Mouse (Mus musculus): ENCODE data around the gene Itga9.

The Itga9 gene

GRCm38 (mm10) chr9:118785816-118786215 is 179.3 kb downstream of the Itga9 start:
- no peak for DNase-seq

GRCm38 (mm10) chr9:118788869-118789281 is 182.4 kb downstream of the Itga9 start:
- DNase-seq = peak; percentile 8 to 13

GRCm38 (mm10) chr9:118791231-118791630 is 184.7 kb downstream of the Itga9 start:
- DNase-seq = no peak

GRCm38 (mm10) chr9:118793151-118793785 is 186.8 kb downstream of the Itga9 start:
- no peak for DNase-seq

GRCm38 (mm10) chr9:118794668-118795067 is 188.2 kb downstream of the Itga9 start:
- DNase-seq = no peak

GRCm38 (mm10) chr9:118795304-118795703 is 188.8 kb downstream of the Itga9 start:
- DNase-seq = no peak

- no peak for DNase-seq
Observed at GRCm38 (mm10) chr9:118799105-118799504, 192.6 kb downstream of the Itga9 start.

- DNase-seq = peak; percentile 29 to 56
Observed at GRCm38 (mm10) chr9:118801176-118801909, 194.9 kb downstream of the Itga9 start.

- no peak for DNase-seq
Observed at GRCm38 (mm10) chr9:118801910-118802287, 195.4 kb downstream of the Itga9 start.

GRCm38 (mm10) chr9:118802380-118802779 is 195.9 kb downstream of the Itga9 start:
- DNase-seq = no peak

GRCm38 (mm10) chr9:118805740-118806139 is 199.2 kb downstream of the Itga9 start:
- no peak for DNase-seq

- DNase-seq = no peak
Observed at GRCm38 (mm10) chr9:118807669-118808068, 201.2 kb downstream of the Itga9 start.

GRCm38 (mm10) chr9:118812221-118812620 is 205.7 kb downstream of the Itga9 start:
- DNase-seq = no peak

- DNase-seq = no peak
Observed at GRCm38 (mm10) chr9:118813492-118813891, 207.0 kb downstream of the Itga9 start.

GRCm38 (mm10) chr9:118814056-118814455 is 207.6 kb downstream of the Itga9 start:
- no peak for DNase-seq

GRCm38 (mm10) chr9:118814461-118814860 is 208.0 kb downstream of the Itga9 start:
- DNase-seq = no peak

GRCm38 (mm10) chr9:118815543-118815942 is 209.1 kb downstream of the Itga9 start:
- no peak for DNase-seq

- DNase-seq = no peak
Observed at GRCm38 (mm10) chr9:118818508-118818907, 212.0 kb downstream of the Itga9 start.

GRCm38 (mm10) chr9:118821220-118822185 is 215.0 kb downstream of the Itga9 start:
- DNase-seq = peak; percentile 7 to 23

- DNase-seq = no peak
Observed at GRCm38 (mm10) chr9:118822186-118822555, 215.7 kb downstream of the Itga9 start.

- no peak for DNase-seq
Observed at GRCm38 (mm10) chr9:118822581-118822980, 216.1 kb downstream of the Itga9 start.

- peak in 1 of 2 experiments; percentile 33 for DNase-seq
Observed at GRCm38 (mm10) chr9:118831080-118831479, 224.6 kb downstream of the Itga9 start.

- DNase-seq = no peak
Observed at GRCm38 (mm10) chr9:118832533-118832932, 226.0 kb downstream of the Itga9 start.

Measured in cerebellum, postnatal 25 days (tissue).